16 mouse cellular contexts compared by ENCODE assay signal in the genomic region with DNA sequence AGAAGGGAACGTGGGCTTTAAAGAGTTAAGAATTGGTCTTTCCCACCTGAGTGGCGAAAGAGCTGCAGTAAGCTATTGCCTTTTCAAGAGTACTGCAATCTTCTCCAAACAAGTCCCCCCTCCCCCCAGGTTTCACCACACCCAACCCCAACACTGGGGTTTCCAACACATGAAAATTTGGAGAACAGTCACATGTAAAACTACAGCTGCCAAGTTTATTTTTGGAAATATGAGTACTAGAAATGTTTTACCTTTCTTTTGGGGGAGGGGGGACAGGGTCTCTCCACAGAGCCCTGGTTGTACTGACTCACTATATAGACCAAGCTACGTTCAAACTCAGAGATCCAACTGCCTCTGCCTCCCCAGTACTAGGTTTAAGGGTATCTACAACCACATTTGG. TPM values are rescaled to one million over a fixed set of nuclear protein-coding genes. Genes with fewer than 3 reads are reported as not detected.
DNase-seq lines count a peak whose midpoint lies in the region; ATAC-seq and TF ChIP-seq lines count a peak whose summit lies in the region.
"Had no signal": no experiment of that assay in that cellular context is flagged by ENCODE, and none has a peak within 500 bp of the region (broad histone marks: within the 10 kb centered on the region; RNA-seq: fewer than 3 reads in every experiment).

No protein-coding gene starts in this region.

- dilution Hi-C loops in CH12.LX (cut with MboI; ENCODE audit: extremely low pct_ligation_motif_present, extremely low pct_unique_long_range_greater_than_20kb, low sequenced_read_pairs) = no loop called here

- TF ChIP-seq RAD21 in CH12.LX (IDR thresholded peaks at IDR 0.05; ENCODE audit: low read depth, low read length) = no peak

- H3K4me1 ChIP-seq in heart, embryonic 13.5 days = peaks cover 7% of the 10 kb centered on the region
- no peaks in the 10 kb centered on the region for H3K4me1 ChIP-seq in lung, embryonic 16.5 days (replicated peaks; ENCODE audit: control insufficient read depth, insufficient read depth, low read length)
- no peaks in the 10 kb centered on the region for H3K4me1 ChIP-seq in lung, adult 2 months (ENCODE audit: control insufficient read depth, insufficient read depth, low read length)
- H3K4me1 ChIP-seq in CH12.LX (ENCODE audit: control insufficient read depth in 1 of 2, insufficient read depth in 2 of 2) = peaks cover 28 to 57% of the 10 kb centered on the region in 2 experiments
- H3K4me1 ChIP-seq in liver, embryonic 13.5 days (replicated peaks) = no peaks in the 10 kb centered on the region
- H3K4me1 ChIP-seq: embryonic facial prominence, embryonic 12.5 days; forebrain, embryonic 13.5 days; hindbrain, embryonic 15.5 days; megakaryocyte, embryonic 14.5 days had no signal

- H3K27ac ChIP-seq in heart, embryonic 13.5 days (replicated peaks) = no peak overlapping the region
- no peak overlapping the region for H3K27ac ChIP-seq in lung, embryonic 16.5 days (ENCODE audit: low read length)
- H3K27ac ChIP-seq in CH12.LX (ENCODE audit: insufficient read depth, low read depth) = peak overlapping the region; percentile 81
- no peak overlapping the region for H3K27ac ChIP-seq in liver, embryonic 13.5 days
- H3K27ac ChIP-seq: embryonic facial prominence, embryonic 12.5 days; forebrain, embryonic 13.5 days; hindbrain, embryonic 15.5 days; left cerebral cortex, adult 2 months; liver, embryonic 14.5 days had no signal

- H3K4me3 ChIP-seq in heart, embryonic 13.5 days = no peak overlapping the region
- no peak overlapping the region for H3K4me3 ChIP-seq in lung, embryonic 16.5 days (ENCODE audit: low read length)
- H3K4me3 ChIP-seq in lung, adult 2 months (replicated peaks; ENCODE audit: extremely low read depth, low read depth, low read length) = no peak overlapping the region
- H3K4me3 ChIP-seq in CH12.LX (replicated peaks in 1 of 3; ENCODE audit: low read depth in 2 of 3, low read length in 2 of 3, poor library complexity in 1 of 3) = peak overlapping the region in 2 of 3 experiments; percentile 3 to 42
- no peak overlapping the region for H3K4me3 ChIP-seq in liver, embryonic 13.5 days (replicated peaks)
- H3K4me3 ChIP-seq: embryonic facial prominence, embryonic 12.5 days; forebrain, embryonic 13.5 days; hindbrain, embryonic 15.5 days; left cerebral cortex, adult 2 months; megakaryocyte, embryonic 14.5 days had no signal

- no peak for TF ChIP-seq CTCF in lung, adult 2 months (IDR thresholded peaks at IDR 0.05; ENCODE audit: insufficient read depth, low read length)
- TF ChIP-seq CTCF in CH12.LX (conservative IDR thresholded peaks at IDR 0.05 in 1 of 2, IDR thresholded peaks at IDR 0.05 in 1 of 2; ENCODE audit: low read depth in 2 of 2, low read length in 2 of 2) = no peak

- H3K36me3 ChIP-seq in heart, embryonic 13.5 days = no peaks in the 10 kb centered on the region
- no peaks in the 10 kb centered on the region for H3K36me3 ChIP-seq in lung, embryonic 16.5 days (ENCODE audit: control insufficient read depth, insufficient read depth, low read length)
- no peaks in the 10 kb centered on the region for H3K36me3 ChIP-seq in CH12.LX (replicated peaks in 1 of 2; ENCODE audit: control insufficient read depth in 1 of 2, insufficient read depth in 1 of 2, low read length in 1 of 2)
- no peaks in the 10 kb centered on the region for H3K36me3 ChIP-seq in liver, embryonic 13.5 days
- H3K36me3 ChIP-seq: embryonic facial prominence, embryonic 12.5 days; hindbrain, embryonic 15.5 days had no signal

- no peak for DNase-seq in heart, adult 18-20 months
- DNase-seq in lung, adult 2 months = no peak
- peak; percentile 64 for DNase-seq in CH12.LX (ENCODE audit: extremely low read depth)
- DNase-seq in liver, embryonic 13.5 days = no peak
- DNase-seq in kidney, postnatal 25 days = no peak
- DNase-seq: cerebellum, postnatal 25 days had no signal

- TF ChIP-seq POLR2A in lung, adult 2 months (IDR thresholded peaks at IDR 0.05; ENCODE audit: borderline replicate concordance, extremely low read depth, low read depth, low read length) = no peak
- no peak for TF ChIP-seq POLR2A in CH12.LX (IDR thresholded peaks at IDR 0.05; ENCODE audit: low read depth, low read length)

- peak; percentile 88 for TF ChIP-seq EP300 in CH12.LX (IDR thresholded peaks at IDR 0.05; ENCODE audit: low read length)

- H3K79me2 ChIP-seq in CH12.LX (replicated peaks; ENCODE audit: control insufficient read depth, extremely low read depth, insufficient read depth, poor library complexity, severe bottlenecking) = no peaks in the 10 kb centered on the region

- ATAC-seq in heart, embryonic 13.5 days (ENCODE audit: extremely low read depth, insufficient number of reproducible peaks, low FRiP score, low TSS enrichment) = no peak
- ATAC-seq in lung, embryonic 16.5 days (ENCODE audit: low read depth) = no peak
- ATAC-seq in liver, embryonic 13.5 days (ENCODE audit: low read depth) = no peak
- ATAC-seq: forebrain, embryonic 13.5 days had no signal

- peak overlapping the region; percentile 46 for H3K4me2 ChIP-seq in heart, embryonic 13.5 days
- H3K4me2 ChIP-seq in lung, embryonic 16.5 days (ENCODE audit: low read depth, low read length) = 0 out of 2 replicates have a peak overlapping the region, but pooled peaks have one; percentile 13
- peak overlapping the region; percentile 95 for H3K4me2 ChIP-seq in CH12.LX (ENCODE audit: insufficient read depth, low read depth, poor library complexity, severe bottlenecking)
- peak overlapping the region; percentile 31; the same call in 1 of the 2 replicates for H3K4me2 ChIP-seq in liver, embryonic 13.5 days
- H3K4me2 ChIP-seq: embryonic facial prominence, embryonic 12.5 days; forebrain, embryonic 13.5 days had no signal

- H3K27me3 ChIP-seq in heart, embryonic 13.5 days (replicated peaks) = peaks cover 12% of the 10 kb centered on the region; the same call in 1 of the 2 replicates
- 0 out of 2 replicates have a peak, but pooled peaks cover 2% of the 10 kb centered on the region for H3K27me3 ChIP-seq in lung, embryonic 16.5 days (ENCODE audit: control insufficient read depth, insufficient read depth, low read depth, low read length)
- H3K27me3 ChIP-seq in CH12.LX (replicated peaks) = no peaks in the 10 kb centered on the region
- no peaks in the 10 kb centered on the region for H3K27me3 ChIP-seq in liver, embryonic 13.5 days
- H3K27me3 ChIP-seq: embryonic facial prominence, embryonic 12.5 days; forebrain, embryonic 13.5 days; hindbrain, embryonic 15.5 days had no signal

- H3K9me3 ChIP-seq in heart, embryonic 13.5 days = no peaks in the 10 kb centered on the region
- no peaks in the 10 kb centered on the region for H3K9me3 ChIP-seq in lung, embryonic 16.5 days (ENCODE audit: control insufficient read depth, low read length)
- no peaks in the 10 kb centered on the region for H3K9me3 ChIP-seq in CH12.LX (replicated peaks; ENCODE audit: low read length)
- no peaks in the 10 kb centered on the region for H3K9me3 ChIP-seq in liver, embryonic 13.5 days (replicated peaks)
- H3K9me3 ChIP-seq: embryonic facial prominence, embryonic 12.5 days; forebrain, embryonic 13.5 days; hindbrain, embryonic 15.5 days; megakaryocyte, embryonic 14.5 days had no signal

- H3K9ac ChIP-seq in heart, embryonic 13.5 days = no peak overlapping the region
- no peak overlapping the region for H3K9ac ChIP-seq in lung, embryonic 16.5 days (ENCODE audit: low read length)
- peak overlapping the region; percentile 61 for H3K9ac ChIP-seq in CH12.LX (ENCODE audit: insufficient read depth, low read depth)
- H3K9ac ChIP-seq in liver, embryonic 13.5 days = no peak overlapping the region
- H3K9ac ChIP-seq: embryonic facial prominence, embryonic 12.5 days; forebrain, embryonic 13.5 days; hindbrain, embryonic 15.5 days; liver, embryonic 14.5 days had no signal

- WGBS in heart, embryonic 13.5 days = 73% methylated on average over 3 of the region's 3 CpGs
- WGBS in lung, embryonic 16.5 days = 57% methylated on average over 3 of the region's 3 CpGs
- 51% methylated on average over 3 of the region's 3 CpGs for WGBS in lung, adult 2 months
- 43% methylated on average over 3 of the region's 3 CpGs for WGBS in liver, embryonic 13.5 days (ENCODE audit: insufficient replicate concordance)

- in situ Hi-C loops in CH12.LX (cut with MboI; ENCODE audit: low pct_ligation_motif_present, low pct_unique_long_range_greater_than_20kb, low sequenced_read_pairs) = no loop called here

TF ChIP-seq in CH12.LX, 34 proteins besides CTCF, POLR2A, EP300 and RAD21 (continues in another document):
- no peak; the same call in 1 of the 2 replicates for TF ChIP-seq ZMIZ1 (IDR thresholded peaks at IDR 0.05; ENCODE audit: low read depth, low read length)
- TF ChIP-seq ELF1 (IDR thresholded peaks at IDR 0.05; ENCODE audit: low read depth, low read length) = no peak
- no peak for TF ChIP-seq USF2 (conservative IDR thresholded peaks at IDR 0.05; ENCODE audit: low read depth, low read length)
- TF ChIP-seq RCOR1 (conservative IDR thresholded peaks at IDR 0.05; ENCODE audit: low read depth, low read length) = peak; percentile 45; the same call in 1 of the 2 replicates
- no peak for TF ChIP-seq USF1 (IDR thresholded peaks at IDR 0.05; ENCODE audit: low read depth, low read length)
- TF ChIP-seq TCF12 (IDR thresholded peaks at IDR 0.05; ENCODE audit: low read depth, low read length) = peak; percentile 90
- no peak for TF ChIP-seq ZNF384 (IDR thresholded peaks at IDR 0.05; ENCODE audit: low read depth, low read length)
- TF ChIP-seq NRF1 (IDR thresholded peaks at IDR 0.05; ENCODE audit: low read depth, low read length) = no peak
- TF ChIP-seq SIN3A (IDR thresholded peaks at IDR 0.05; ENCODE audit: low read length) = peak; percentile 67
- no peak for TF ChIP-seq PAX5 (IDR thresholded peaks at IDR 0.05; ENCODE audit: low read length)
- no peak; the same call in 1 of the 2 replicates for TF ChIP-seq TBP (conservative IDR thresholded peaks at IDR 0.05; ENCODE audit: low read depth, low read length)
- 0 out of 2 replicates have a peak, but pooled peaks have one; percentile 59 for TF ChIP-seq MAFK (IDR thresholded peaks at IDR 0.05; ENCODE audit: insufficient replicate concordance, low read length)
- TF ChIP-seq CHD2 (IDR thresholded peaks at IDR 0.05; ENCODE audit: low read length) = peak; percentile 95
- TF ChIP-seq IRF4 (IDR thresholded peaks at IDR 0.05; ENCODE audit: low read depth, low read length) = peak; percentile 86
- TF ChIP-seq MAX (IDR thresholded peaks at IDR 0.05; ENCODE audit: low read length) = peak; percentile 55; the same call in 1 of the 2 replicates

RNA-seq across cellular contexts. Expression of a gene that starts 15.2 kb away (rescaled TPM):
- 0.16 and 0.34 TPM in 2 replicates for polyA plus RNA-seq in heart, embryonic 13.5 days (2015; fragmentation: Nextera tagmentation; extraction: Ambion mirVana)
- not detected for total RNA-seq in heart, adult 18-20 months (2021)
- polyA plus RNA-seq in lung, embryonic 16.5 days (2015; fragmentation: Nextera tagmentation; extraction: Ambion mirVana) = 0.05 and 0.26 TPM in 2 replicates
- polyA plus RNA-seq in lung, adult 2 months (2012; rRNA removed) = 0.05 and 0.51 TPM in 2 replicates
- total RNA-seq in CH12.LX (2012; rRNA removed) (0.08 TPM in 1 of 2 replicates, not detected in the other), CH12.LX (2014; rRNA removed) (0.05 and 0.07 TPM in 2 replicates)
- 0.20 and 0.27 TPM in 2 replicates for polyA plus RNA-seq in CH12.LX (2012; ENCODE audit: insufficient read length, low read depth)
- 0.27 and 0.31 TPM in 2 replicates for polyA plus RNA-seq in liver, embryonic 13.5 days (2015; fragmentation: Nextera tagmentation; extraction: Ambion mirVana)
- total RNA-seq: granulocyte monocyte progenitor cell, adult 5-6 weeks had no signal
- polyA plus RNA-seq: activated CD4-positive, CD25-positive, alpha-beta regulatory T cell, adult 4 months had no signal

Comparison
In these comparisons a context has a peak if more than half of its experiments do, and no peak if none do; other contexts are left out.
1. H3K4me2 ChIP-seq: peak in every context shown above with its lines; median percentile 95 in CH12.LX; 46 in heart, embryonic 13.5 days; 31 in liver, embryonic 13.5 days; 13 in lung, embryonic 16.5 days.
2. H3K4me3 ChIP-seq: peak in CH12.LX (2 of 3); none in heart, embryonic 13.5 days (single experiment), lung, embryonic 16.5 days (single experiment), lung, adult 2 months (single experiment) and liver, embryonic 13.5 days (single experiment).